Mouse (Mus musculus) lung, embryonic 15.5 days (tissue): ENCODE measurements around the gene Crabp2. TPM values are rescaled to one million over a fixed set of nuclear protein-coding genes. Genes with fewer than 3 reads are reported as not detected.

Source experiments
- ATAC-seq: fragments of 200-750 bp; cut with Nextera tagmentation; 2 replicates; pipeline ENCODE4 v1.8.0; 2017; ENCODE audit warnings: moderate number of reproducible peaks, borderline replicate concordance; ENCODE audit not compliant: low FRiP score, low TSS enrichment; ENCODE audit errors: extremely low read depth
- H3K27ac ChIP-seq: fragments of 300-500 bp; sonication (generic); 2 replicates; pipeline ENCODE4 v1.5.1; 2015; ENCODE audit warnings: moderate library complexity, mild to moderate bottlenecking, inconsistent platforms
- H3K27me3 ChIP-seq: fragments of 300-500 bp; sonication (generic); 2 replicates; pipeline ENCODE4 v1.6.1; 2015; ENCODE audit warnings: inconsistent platforms
- H3K36me3 ChIP-seq: fragments of 300-500 bp; sonication (generic); 2 replicates; pipeline ENCODE4 v1.6.1; 2015; ENCODE audit warnings: inconsistent platforms
- H3K4me1 ChIP-seq: fragments of 300-500 bp; sonication (generic); 2 replicates; pipeline ENCODE4 v1.6.1; 2015; ENCODE audit warnings: inconsistent platforms
- H3K4me2 ChIP-seq: fragments of 300-500 bp; sonication (generic); 2 replicates; pipeline ENCODE4 v1.6.1; 2015; ENCODE audit warnings: inconsistent platforms, mild to moderate bottlenecking, moderate library complexity
- H3K4me3 ChIP-seq: fragments of 300-500 bp; sonication (generic); 2 replicates; pipeline ENCODE4 v1.5.1; 2015; ENCODE audit warnings: mild to moderate bottlenecking, inconsistent platforms
- H3K9ac ChIP-seq: fragments of 300-500 bp; sonication (generic); 2 replicates; pipeline ENCODE4 v1.6.1; 2015; ENCODE audit warnings: inconsistent platforms
- H3K9me3 ChIP-seq: fragments of 300-500 bp; sonication (generic); 2 replicates; pipeline ENCODE4 v1.6.1; 2016; ENCODE audit warnings: inconsistent platforms
- WGBS: fragments of 180-500 bp; shearing (Covaris S2); methylation state at CpG from one replicate; pipeline ENCODE4 v1.1.7; 2015; 5-methylcytosine and 5-hydroxymethylcytosine counted together
- polyA plus RNA-seq: library from polyadenylated mRNA; unstranded; fragments of >200 nt; fragmentation: Nextera tagmentation; extraction: Ambion mirVana; gene quantifications from 2 replicates; pipeline ENCODE4 v1.2.1, GENCODE M21; 2015

Gene Crabp2
- polyA plus RNA-seq, 1 experiment from 2014 or later: 8.1 TPM

DNA sequence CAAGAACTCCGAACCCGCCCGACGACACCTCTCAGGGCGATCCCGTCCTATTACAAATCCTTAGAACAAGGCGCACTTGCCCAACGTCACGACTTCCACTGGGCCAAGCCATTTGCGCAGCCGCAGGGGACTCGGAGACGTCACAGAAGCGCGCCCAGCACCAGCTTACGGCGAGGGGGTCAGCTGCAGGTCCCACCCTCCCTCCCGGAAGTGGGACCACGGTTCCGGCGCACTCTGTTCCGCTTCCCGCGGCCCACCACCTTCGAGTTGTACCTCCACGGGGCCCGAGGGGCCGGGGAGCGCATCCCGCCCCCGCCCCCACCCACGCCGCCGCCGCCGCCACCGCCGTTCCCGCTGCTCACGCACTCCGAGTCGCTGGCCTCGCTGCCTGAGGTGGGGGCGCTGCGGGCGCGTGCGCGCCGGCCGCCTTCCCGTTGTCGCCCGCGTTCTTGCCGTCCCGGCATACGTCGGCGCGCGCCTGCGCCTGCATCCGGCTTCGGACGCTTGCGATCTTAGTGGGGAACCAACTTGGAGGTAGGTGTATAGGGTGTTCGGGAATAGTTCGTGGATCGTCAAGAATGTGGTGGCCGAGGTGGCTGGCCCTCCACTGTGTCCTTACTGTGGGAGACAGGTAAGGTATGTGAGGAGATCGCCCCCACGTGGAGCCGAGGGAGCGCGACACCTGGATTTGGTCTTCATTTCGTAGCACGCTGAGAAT is 18.2 kb upstream of the Crabp2 start, which contains the start of the genes Isg20l2 and Rrnad1:
Isg20l2 (plus strand) TSS at position 237 of the 718 bp plus-strand sequence.
Rrnad1 (minus strand) TSS at position 640 of the 718 bp plus-strand sequence.
- H3K4me3 ChIP-seq: peak within 1 kb of the TSS; percentile 93
- no peaks in the 10 kb centered on the region for H3K9me3 ChIP-seq
- H3K4me1 ChIP-seq: peaks cover 30% of the 10 kb centered on the region
- H3K27me3 ChIP-seq: no peaks in the 10 kb centered on the region
- under 1% methylated on average over 73 of the region's 78 CpGs for WGBS
- H3K27ac ChIP-seq: peak within 1 kb of the TSS; percentile 89
- H3K4me2 ChIP-seq: peak within 1 kb of the TSS; percentile 72
- peak within 1 kb of the TSS; percentile 96 for H3K9ac ChIP-seq
- ATAC-seq: peak; percentile 97
- peaks cover 52% of the 10 kb centered on the region for H3K36me3 ChIP-seq

DNA sequence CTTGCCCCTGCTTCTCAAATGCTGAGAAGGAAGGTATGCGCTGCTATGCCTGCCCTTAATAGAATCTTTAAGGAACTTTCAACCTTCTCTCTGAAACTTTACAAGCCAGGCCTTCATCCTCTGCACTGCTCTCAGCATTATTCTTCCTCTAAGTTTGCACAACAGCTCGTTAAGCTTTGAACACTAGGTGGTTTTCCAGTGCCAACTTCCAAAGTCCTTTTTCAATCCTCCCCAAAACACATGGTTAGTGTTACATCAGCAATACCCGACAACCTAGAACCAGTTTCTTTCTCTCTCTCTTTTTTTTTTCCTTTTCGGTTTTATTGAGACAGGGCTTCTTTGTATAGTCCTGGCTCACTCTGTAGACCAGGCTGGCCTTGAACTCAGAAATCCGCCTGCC is 14.4 kb upstream of the Crabp2 start:
- ATAC-seq: no peak
- Histone ChIP-seq H3K27me3 (no peaks in the 10 kb centered on the region), H3K27ac (no peak overlapping the region), H3K4me2 (no peak overlapping the region), H3K9ac (no peak overlapping the region), H3K9me3 (no peaks in the 10 kb centered on the region), H3K4me1 (peaks cover 34% of the 10 kb centered on the region), H3K36me3 (peaks cover 58% of the 10 kb centered on the region), H3K4me3 (no peak overlapping the region)
- WGBS: 85% methylated on average over 5 of the region's 5 CpGs

DNA sequence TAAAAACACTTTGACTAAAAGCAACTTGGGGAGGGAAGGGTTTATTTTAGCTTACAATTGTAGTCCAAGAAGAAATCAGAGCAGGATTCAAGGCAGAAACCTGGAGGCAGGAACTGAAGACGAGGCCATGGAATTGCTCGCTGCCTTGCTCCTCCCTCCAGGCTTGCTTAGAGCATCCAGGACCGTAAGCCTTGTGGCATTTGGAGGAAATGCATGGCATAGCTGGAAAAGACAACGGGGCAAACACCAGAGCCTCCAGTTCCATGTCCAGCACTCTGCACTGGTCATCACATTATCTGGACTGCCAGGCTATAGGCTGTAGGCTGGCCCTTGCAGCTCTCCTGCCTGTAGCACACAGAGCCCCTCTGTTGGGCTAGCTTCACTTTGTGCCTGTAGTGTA is 14.0 kb upstream of the Crabp2 start:
- H3K4me1 ChIP-seq: peaks cover 30% of the 10 kb centered on the region
- WGBS: 72% methylated on average over 4 of the region's 4 CpGs
- no peaks in the 10 kb centered on the region for H3K9me3 ChIP-seq
- H3K27me3 ChIP-seq: no peaks in the 10 kb centered on the region
- H3K36me3 ChIP-seq: peaks cover 63% of the 10 kb centered on the region
- H3K27ac ChIP-seq: no peak overlapping the region
- ATAC-seq: no peak
- no peak overlapping the region for H3K9ac ChIP-seq
- no peak overlapping the region for H3K4me3 ChIP-seq
- H3K4me2 ChIP-seq: no peak overlapping the region

DNA sequence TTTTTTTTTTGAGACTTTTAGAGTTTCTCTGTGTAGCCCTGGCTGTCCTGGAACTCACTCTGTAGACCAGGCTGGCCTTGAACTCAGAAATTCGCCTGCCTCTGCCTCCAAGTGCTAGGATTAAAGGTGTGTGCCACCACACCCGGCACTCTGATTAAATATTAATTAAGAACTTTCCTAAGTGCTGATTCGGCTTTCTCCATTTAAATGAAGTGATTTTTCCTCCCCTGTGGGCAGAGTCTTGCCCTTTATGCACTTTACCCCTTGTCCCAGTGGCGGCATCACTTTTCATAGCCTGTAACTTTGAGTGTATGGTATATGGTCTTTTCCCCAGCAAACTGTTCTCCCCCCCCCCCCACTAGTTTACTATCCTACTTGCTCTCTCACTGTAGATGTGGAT is 13.3 kb upstream of the Crabp2 start:
- Histone ChIP-seq H3K4me1 (peaks cover 30% of the 10 kb centered on the region), H3K9me3 (no peaks in the 10 kb centered on the region), H3K36me3 (peaks cover 70% of the 10 kb centered on the region), H3K27ac (no peak overlapping the region), H3K4me2 (no peak overlapping the region), H3K4me3 (no peak overlapping the region), H3K27me3 (no peaks in the 10 kb centered on the region), H3K9ac (no peak overlapping the region)
- 78% methylated on average over 4 of the region's 4 CpGs for WGBS
- no peak for ATAC-seq

DNA sequence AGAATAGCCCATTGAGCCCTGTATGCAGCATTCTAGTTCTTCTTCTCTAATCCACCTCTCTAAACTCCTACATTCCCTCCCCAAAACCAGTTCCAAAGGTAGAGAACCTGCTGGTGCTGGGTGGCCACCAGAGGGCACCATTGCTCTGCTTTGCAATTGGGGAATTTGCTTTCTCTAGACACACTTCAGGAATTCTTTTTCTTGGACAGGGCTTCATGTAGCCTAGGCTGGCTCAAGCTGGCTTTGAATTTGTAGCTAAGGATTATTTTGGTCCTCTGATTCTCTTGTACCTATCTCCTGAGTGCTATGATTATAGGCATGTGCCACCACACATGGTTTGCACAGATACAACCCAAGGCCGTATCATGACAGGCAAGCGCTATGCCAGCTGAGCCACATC is 12.7 kb upstream of the Crabp2 start:
- H3K36me3 ChIP-seq: peaks cover 74% of the 10 kb centered on the region
- H3K9ac ChIP-seq: no peak overlapping the region
- no peak overlapping the region for H3K27ac ChIP-seq
- no peak overlapping the region for H3K4me3 ChIP-seq
- 97% methylated on average over 2 of the region's 2 CpGs for WGBS
- peak; percentile 24; the same call in 1 of the 2 replicates for ATAC-seq
- H3K4me1 ChIP-seq: peaks cover 29% of the 10 kb centered on the region
- H3K4me2 ChIP-seq: no peak overlapping the region
- no peaks in the 10 kb centered on the region for H3K27me3 ChIP-seq
- H3K9me3 ChIP-seq: no peaks in the 10 kb centered on the region

DNA sequence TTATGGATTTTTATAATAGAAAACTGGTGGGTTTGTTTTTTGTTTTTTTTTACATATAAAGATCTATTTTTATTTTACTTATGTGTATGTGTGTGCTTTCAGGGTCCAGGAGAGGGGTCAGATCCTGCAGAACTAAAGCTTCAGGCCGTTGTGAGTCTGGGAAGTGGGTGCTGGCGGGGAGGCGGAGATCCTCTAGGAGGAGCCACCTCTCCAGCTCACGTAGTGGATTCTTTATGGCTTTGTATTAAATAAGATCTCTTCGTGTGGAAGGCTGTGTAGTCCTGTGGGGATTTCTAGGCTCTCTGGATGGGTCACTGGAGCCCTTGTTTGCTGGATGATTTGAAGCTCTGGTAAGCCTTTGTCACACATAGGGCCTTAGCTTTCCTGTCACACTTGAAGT is 7.9 kb upstream of the Crabp2 start:
- Histone ChIP-seq H3K27me3 (no peaks in the 10 kb centered on the region), H3K4me3 (no peak overlapping the region), H3K4me2 (no peak overlapping the region), H3K4me1 (peaks cover 15% of the 10 kb centered on the region), H3K36me3 (peaks cover 63% of the 10 kb centered on the region), H3K9me3 (no peaks in the 10 kb centered on the region), H3K27ac (no peak overlapping the region), H3K9ac (no peak overlapping the region)
- ATAC-seq: no peak
- 68% methylated on average over 5 of the region's 5 CpGs for whole genome bisulfite sequencing

DNA sequence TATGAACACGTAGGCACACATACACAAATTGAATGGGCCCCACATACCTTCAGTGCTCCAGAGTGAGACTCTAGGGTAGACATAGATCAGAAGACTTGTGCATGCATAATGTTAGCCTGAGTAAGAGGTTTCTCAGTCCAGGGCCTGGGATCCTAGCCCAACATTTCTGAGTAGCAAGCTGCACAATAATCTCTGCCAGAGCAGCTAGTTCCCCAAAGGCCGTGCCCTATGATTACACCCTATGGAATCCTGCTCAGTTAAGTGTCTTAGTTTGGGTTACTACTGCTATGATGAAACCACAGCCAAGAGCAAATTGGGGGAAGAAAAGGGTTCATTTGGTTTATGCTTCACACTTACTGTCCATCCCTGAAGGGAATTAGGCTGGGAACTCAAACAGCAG is 6.0 kb upstream of the Crabp2 start:
- Histone ChIP-seq H3K27me3 (no peaks in the 10 kb centered on the region), H3K4me2 (no peak overlapping the region), H3K36me3 (peaks cover 50% of the 10 kb centered on the region), H3K9me3 (no peaks in the 10 kb centered on the region), H3K4me1 (peaks cover 21% of the 10 kb centered on the region), H3K9ac (no peak overlapping the region), H3K4me3 (no peak overlapping the region), H3K27ac (no peak overlapping the region)
- no peak for ATAC-seq
- 93% methylated on average over 2 of the region's 2 CpGs for WGBS

DNA sequence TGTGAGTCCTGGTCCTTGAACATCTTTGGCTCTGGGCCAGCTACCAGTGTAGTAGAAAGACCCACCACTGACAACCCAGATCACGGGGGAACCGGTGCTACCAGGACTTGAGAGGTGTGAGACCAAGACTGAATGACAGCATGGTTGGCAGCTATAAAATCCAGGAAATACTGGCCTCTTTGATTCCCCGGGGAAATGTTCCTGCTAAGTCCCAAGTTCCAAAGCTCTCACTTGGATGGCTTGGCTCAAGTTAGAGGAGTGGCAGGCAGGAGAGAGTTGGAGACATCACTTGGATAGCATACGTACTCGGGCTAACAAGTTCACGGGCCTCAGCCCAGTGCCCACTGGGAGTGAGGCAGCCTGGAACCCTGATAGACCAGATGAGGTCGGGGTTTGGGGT is 4.9 kb upstream of the Crabp2 start:
- no peak overlapping the region for H3K27ac ChIP-seq
- no peak overlapping the region for H3K9ac ChIP-seq
- no peaks in the 10 kb centered on the region for H3K9me3 ChIP-seq
- WGBS: 63% methylated on average over 7 of the region's 7 CpGs
- H3K4me2 ChIP-seq: no peak overlapping the region
- no peak for ATAC-seq
- peaks cover 32% of the 10 kb centered on the region for H3K4me1 ChIP-seq
- peaks cover 39% of the 10 kb centered on the region for H3K36me3 ChIP-seq
- H3K27me3 ChIP-seq: peaks cover 9% of the 10 kb centered on the region; the same call in 1 of the 2 replicates
- no peak overlapping the region for H3K4me3 ChIP-seq

DNA sequence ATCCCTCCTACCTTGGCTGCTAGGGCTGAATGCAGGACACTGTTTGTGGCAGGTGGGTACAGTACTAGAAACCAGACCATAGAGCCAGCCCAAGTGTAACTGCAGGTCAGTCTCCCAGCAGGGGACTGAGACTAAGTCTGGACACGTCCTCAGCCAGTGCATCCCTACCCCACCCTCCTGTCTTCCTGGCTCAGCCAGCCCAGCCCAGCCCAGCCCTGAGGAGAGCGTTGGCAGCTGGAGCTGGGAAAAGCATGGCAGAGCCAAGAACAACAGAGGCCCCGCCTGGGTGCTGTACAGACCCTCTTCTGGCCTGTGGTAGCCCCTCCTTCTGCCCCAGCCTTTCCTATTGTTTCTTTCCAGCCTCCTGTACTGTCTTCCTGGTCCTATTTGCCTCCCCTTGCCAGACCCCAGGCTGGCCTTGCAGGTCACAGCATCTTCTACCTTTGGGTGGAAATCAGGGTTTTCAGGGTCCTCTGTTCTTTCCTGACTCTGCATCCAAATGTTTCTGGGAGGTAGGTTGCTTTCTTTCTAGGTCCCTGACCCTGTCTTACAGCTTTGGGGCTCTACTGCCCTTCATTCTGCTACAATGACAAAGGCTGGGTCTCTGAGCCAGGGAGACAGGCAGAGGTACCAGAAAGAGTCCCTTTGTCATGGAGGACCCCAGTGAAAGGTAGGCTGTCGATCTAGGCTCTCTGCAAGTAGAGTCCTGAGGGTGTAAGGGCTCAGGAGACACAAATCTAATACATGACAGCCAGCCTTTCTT is 3.4 kb upstream of the Crabp2 start:
- peaks cover 46% of the 10 kb centered on the region for H3K4me1 ChIP-seq
- peaks cover 24% of the 10 kb centered on the region for H3K36me3 ChIP-seq
- peaks cover 19% of the 10 kb centered on the region; the same call in 1 of the 2 replicates for H3K27me3 ChIP-seq
- H3K4me3 ChIP-seq: no peak overlapping the region
- no peak overlapping the region for H3K9ac ChIP-seq
- 27% methylated on average over 4 of the region's 4 CpGs for WGBS
- H3K4me2 ChIP-seq: no peak overlapping the region
- ATAC-seq: peak; percentile 66; the same call in 1 of the 2 replicates
- H3K9me3 ChIP-seq: no peaks in the 10 kb centered on the region
- peak overlapping the region; percentile 24; the same call in 1 of the 2 replicates for H3K27ac ChIP-seq

DNA sequence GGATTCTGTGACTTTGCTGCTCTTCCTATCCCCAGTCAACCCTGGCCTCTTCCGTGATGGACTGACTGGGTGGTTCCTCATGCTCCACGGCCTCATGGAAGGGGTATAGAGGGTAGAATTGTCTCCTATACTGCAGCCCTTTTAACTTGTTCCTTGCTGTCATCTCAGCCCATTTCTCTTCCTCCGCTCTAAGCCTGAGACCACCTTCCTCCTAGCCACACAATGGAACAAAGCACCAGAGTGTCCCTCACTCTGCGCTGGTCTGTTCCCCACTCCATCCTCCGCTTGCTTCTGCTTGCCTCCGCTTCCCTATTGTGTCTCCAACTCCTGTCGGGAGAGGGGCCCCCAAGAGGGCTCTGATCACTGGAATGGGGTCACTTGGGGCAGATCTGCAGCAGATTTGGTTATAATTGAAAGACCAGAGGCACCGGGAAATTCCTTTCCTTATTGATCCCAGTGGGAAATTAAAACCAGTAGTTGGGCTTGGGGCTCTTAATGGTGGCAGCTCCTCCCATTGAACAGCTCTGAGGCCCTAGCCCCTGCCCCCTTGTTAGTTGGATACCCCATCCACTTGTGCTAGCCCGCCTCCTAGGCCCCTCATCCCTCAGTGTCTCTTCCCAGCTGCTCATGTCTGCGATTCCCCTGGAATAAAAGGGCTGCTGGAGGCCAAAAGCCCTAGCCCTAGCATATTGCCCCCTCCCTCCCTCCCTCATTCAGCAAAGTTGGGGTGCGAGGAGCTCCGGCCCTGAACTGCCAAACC is 2.5 kb upstream of the Crabp2 start:
- no peak overlapping the region for H3K27ac ChIP-seq
- ATAC-seq: no peak
- H3K4me2 ChIP-seq: no peak overlapping the region
- no peak overlapping the region for H3K4me3 ChIP-seq
- H3K36me3 ChIP-seq: peaks cover 17% of the 10 kb centered on the region
- H3K27me3 ChIP-seq: peaks cover 19% of the 10 kb centered on the region; the same call in 1 of the 2 replicates
- H3K9me3 ChIP-seq: no peaks in the 10 kb centered on the region
- H3K9ac ChIP-seq: no peak overlapping the region
- WGBS: 41% methylated on average over 12 of the region's 12 CpGs
- peaks cover 52% of the 10 kb centered on the region for H3K4me1 ChIP-seq

DNA sequence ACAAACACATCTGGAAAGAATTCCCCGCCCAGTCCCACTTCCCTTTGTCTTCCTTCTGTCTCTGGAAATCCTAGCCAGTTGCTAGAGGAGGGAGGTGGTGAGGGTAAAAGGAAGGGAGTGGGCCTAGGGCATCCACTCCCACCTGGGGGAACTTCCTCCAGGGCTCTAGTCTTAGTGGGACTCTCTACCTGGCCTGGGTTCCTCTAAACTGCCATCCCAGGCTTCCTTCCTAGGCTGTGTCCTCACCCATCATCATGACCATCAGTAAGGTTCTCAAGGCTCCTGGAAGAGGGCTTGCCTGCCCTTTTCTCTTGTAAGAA is 2.0 kb upstream of the Crabp2 start:
- H3K36me3 ChIP-seq: peaks cover 12% of the 10 kb centered on the region
- H3K4me1 ChIP-seq: peaks cover 54% of the 10 kb centered on the region
- H3K4me2 ChIP-seq: no peak overlapping the region
- no peak overlapping the region for H3K9ac ChIP-seq
- no peak for ATAC-seq
- WGBS: 45% methylated on average over 1 of the region's 1 CpGs
- no peak overlapping the region for H3K27ac ChIP-seq
- no peak overlapping the region for H3K4me3 ChIP-seq
- H3K9me3 ChIP-seq: no peaks in the 10 kb centered on the region
- H3K27me3 ChIP-seq: peaks cover 23% of the 10 kb centered on the region; the same call in 1 of the 2 replicates
